Mouse (Mus musculus): ENCODE data around the gene Slc25a14.

Gene Slc25a14

GRCm38 (mm10) chrX:48623379-48624053 is at the start of gene Slc25a14:
Slc25a14 (plus strand) TSS chrX:48623413.
- DNase-seq = peak; percentile 85

- DNase-seq = no peak
Measured at GRCm38 (mm10) chrX:48583332-48583731, 39.9 kb upstream of the Slc25a14 start.

- peak; percentile 1 for DNase-seq
Measured at GRCm38 (mm10) chrX:48593721-48594098, 29.5 kb upstream of the Slc25a14 start.

GRCm38 (mm10) chrX:48594099-48594760 is 29.0 kb upstream of the Slc25a14 start, which contains the start of gene Zfp280c:
Zfp280c (minus strand) TSS chrX:48594504.
- DNase-seq = peak; percentile 77

- DNase-seq = no peak
Measured at GRCm38 (mm10) chrX:48596053-48596452, 27.2 kb upstream of the Slc25a14 start.

GRCm38 (mm10) chrX:48596906-48597305 is 26.3 kb upstream of the Slc25a14 start:
- no peak for DNase-seq

- DNase-seq = no peak
Measured at GRCm38 (mm10) chrX:48604872-48605271, 18.3 kb upstream of the Slc25a14 start.

GRCm38 (mm10) chrX:48623049-48623378 is 199 bp upstream of the Slc25a14 start:
- no peak for DNase-seq

- DNase-seq = no peak
Measured at GRCm38 (mm10) chrX:48624054-48624420, 824 bp downstream of the Slc25a14 start.

GRCm38 (mm10) chrX:48637032-48637431 is 13.8 kb downstream of the Slc25a14 start:
- DNase-seq = peak; percentile 1

- DNase-seq = peak; percentile 18
Measured at GRCm38 (mm10) chrX:48644122-48644521, 20.9 kb downstream of the Slc25a14 start.

GRCm38 (mm10) chrX:48666807-48667206 is 43.6 kb downstream of the Slc25a14 start:
- DNase-seq = no peak

GRCm38 (mm10) chrX:48669588-48669987 is 46.4 kb downstream of the Slc25a14 start:
- no peak for DNase-seq

- no peak for DNase-seq
Measured at GRCm38 (mm10) chrX:48671714-48672113, 48.5 kb downstream of the Slc25a14 start.

- DNase-seq = peak; percentile 6
Measured at GRCm38 (mm10) chrX:48674171-48674570, 51.0 kb downstream of the Slc25a14 start, which contains the start of gene Gpr119. Gpr119 (minus strand) TSS chrX:48674478.

GRCm38 (mm10) chrX:48683451-48683850 is 60.2 kb downstream of the Slc25a14 start:
- peak; percentile 34 for DNase-seq

- no peak for DNase-seq
Measured at GRCm38 (mm10) chrX:48683857-48684256, 60.6 kb downstream of the Slc25a14 start.

GRCm38 (mm10) chrX:48694460-48694859 is 71.2 kb downstream of the Slc25a14 start:
- DNase-seq = no peak

GRCm38 (mm10) chrX:48694864-48695371 is 71.7 kb downstream of the Slc25a14 start, which contains the start of gene Rbmx2:
Rbmx2 (plus strand) TSS chrX:48695004.
- peak; percentile 92 for DNase-seq

- no peak for DNase-seq
Measured at GRCm38 (mm10) chrX:48709701-48710100, 86.5 kb downstream of the Slc25a14 start.

Data from lung, postnatal 10 days (tissue).